Mouse (Mus musculus): ENCODE measurements around the gene Adh1. TPM values are rescaled to one million over a fixed set of nuclear protein-coding genes. Genes with fewer than 3 reads are reported as not detected.

Gene Adh1
- total RNA-seq, 2 experiments from 2014 or later = 25.2 to 50.3 TPM

DNA sequence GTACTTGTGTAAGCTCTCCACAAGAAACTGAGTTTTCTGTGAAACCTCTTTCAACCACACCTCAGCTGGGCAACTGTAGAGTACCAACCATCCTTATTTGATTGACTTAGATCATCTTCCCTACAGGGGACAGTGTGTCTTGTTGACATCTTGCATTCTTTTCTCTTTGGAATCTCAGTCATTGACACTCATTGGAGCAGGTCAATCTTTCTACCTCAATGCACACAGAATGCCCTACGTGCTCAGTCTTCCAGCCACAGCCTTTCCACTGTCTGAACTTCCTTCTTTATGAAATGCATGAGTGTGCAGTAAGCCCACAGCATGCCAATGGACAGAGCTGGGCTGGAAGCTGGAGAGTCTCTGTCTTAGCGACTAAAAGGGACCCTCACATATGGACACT, 29.9 kb downstream of the Adh1 start:
- DNase-seq = no peak

- no peak for DNase-seq
Measured at GRCm38 (mm10) chr3:138291529-138292117, 30.8 kb downstream of the Adh1 start.

DNA sequence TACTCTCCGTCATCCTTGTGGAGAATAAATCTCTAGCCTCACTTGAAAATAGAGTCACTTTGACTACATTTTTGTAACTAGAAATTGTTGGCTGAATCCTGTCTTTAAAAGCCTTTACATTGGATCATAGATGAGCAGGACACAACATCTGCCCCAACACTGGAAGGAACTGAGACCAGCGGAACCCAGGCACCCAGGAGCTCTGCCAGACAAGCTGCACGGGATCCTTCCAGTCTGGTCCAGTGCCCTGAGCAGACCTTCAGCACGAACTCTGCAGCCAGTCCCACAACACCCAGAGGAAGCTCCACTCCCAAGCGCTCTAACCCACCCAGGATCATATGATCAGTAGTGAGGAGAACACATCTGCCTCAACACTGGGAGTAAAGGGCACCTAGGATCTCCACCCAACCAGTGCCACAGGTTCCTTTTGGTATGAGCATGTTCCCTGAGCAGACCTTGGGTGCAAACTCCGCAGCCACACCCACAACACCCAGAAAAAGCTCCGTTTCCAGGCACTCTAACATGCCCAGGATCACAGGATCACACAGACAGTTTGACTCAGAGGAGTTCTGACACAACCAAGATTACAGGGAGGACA, 32.6 kb downstream of the Adh1 start:
- no peak for DNase-seq

DNA sequence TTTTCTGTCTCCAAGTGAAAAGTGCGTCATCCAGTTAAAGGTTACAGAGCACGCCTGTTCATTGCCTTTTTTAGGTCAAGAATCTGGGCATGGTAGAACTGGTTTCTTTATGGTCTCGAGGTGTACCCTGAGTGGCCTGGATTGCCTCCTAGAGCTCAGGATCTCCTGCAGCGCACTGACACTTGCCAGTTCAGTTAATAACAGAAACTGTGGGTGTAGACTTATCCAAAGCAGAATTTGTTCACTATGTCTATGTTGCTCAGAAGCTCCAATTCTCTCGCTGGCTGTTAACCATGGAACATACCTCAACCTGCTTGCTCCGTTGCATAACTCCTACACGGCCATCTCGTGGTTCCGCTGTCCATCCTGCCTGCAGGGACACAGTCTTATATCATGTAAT, 39.3 kb downstream of the Adh1 start:
- DNase-seq = no peak

- DNase-seq = no peak
Measured at GRCm38 (mm10) chr3:138302676-138303075, 41.9 kb downstream of the Adh1 start.

DNA sequence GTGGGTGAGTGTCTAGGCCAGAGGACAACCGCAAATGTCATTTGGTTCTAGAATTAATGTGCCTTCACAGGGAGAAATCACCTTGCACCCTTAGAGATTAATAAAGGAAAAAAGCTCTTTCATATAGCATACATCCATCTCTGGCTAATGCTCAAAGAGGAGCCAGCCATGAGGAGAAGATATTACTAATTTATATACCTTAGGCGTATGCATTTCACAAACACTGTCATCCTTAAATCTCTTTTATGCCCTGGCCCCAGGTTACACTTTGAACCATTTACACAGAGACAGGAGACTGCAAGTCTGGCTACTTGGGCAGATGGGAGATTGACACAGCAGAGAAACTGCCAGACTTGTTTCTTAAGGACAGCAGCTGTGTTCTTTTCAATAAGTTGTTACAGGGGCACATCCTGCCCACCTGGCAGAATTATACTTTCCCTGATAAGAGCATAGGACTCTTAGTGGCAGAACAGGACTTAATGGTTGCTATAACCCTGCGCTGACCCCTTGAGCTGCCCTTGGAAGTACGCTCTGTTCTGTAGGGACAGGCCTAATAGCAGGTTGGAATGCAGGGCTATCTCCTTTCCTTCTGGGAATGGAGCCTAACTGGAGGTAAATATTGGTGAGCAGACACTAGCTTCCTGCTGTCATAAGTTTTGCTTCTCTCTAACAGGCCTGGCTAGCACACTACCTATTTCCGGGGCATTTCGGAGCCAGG, 43.1 kb downstream of the Adh1 start:
- DNase-seq = peak; percentile 63

DNA sequence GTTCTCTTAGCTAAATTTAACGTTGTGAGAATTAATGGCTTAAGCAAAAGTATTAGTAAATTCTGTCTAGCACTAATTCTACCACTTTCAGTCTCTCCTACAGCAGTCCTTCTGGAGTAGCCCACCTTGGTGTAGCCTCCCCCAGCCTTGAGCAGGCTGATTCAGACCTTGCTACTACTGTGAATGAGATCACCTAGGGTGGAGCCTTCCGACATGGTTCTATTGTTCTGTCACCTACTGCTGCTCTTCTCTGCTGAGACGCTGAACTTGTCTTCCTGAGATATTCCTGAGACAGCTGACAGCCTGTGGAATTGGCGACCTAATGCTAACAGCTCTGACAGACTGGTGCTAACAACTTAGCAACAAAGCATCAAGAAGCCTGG, 43.7 kb downstream of the Adh1 start:
- DNase-seq = no peak

DNA sequence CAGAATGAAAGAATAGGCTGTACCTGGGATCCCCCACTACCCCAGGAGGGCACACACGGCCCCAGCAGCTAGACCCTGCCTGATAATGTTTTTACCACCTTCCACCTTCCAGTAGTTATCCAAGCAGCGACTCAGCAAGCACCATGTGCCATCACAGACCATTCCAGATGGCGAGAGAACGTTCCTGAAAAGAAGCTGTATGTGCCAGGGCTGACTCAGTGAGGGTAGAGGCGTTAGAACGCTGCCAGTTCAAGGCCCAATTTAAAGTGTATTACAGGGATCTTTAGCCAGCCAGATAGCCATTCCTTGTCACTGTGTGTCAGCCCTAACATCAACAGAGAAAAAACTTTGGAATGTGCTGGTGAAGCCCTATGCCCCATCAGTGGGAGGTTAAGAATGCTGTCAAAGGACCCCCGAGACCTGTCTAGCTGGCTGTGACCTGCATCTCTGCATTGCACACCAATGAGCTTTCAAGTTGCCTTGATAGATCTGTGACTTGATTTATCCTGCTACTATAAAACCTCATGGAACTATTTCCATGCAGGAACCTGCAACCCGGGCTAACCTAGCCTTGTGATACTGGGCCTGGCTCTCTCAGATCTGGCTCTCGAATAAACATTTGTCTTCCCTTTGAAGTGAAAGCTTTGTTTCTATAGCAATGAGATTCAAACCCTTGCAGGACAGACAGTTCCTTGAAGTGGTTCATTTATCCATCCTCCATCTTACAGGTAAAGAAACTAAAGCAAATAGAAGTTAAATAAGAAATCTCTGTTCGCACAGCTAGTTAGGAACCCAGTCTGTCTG, 44.9 kb downstream of the Adh1 start:
- no peak for DNase-seq

DNA sequence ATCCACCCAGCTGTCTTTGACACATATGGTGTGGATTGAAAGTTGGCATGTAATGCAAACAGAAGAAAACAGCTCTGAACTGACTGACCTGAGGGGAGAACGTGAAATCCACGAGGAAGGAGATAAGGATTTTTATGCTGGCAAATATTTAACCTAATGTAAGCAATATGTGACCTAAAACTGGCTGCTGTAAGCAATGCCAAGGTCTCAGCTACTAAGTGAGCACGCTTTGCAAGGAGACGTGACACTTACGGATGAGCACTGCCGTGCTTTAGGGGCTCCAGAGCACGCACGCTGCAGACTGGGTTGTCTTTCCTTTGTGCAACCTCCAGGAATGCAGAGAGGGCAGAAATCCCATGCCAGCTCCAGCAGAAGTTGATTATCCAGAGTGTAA, 45.5 kb downstream of the Adh1 start:
- DNase-seq = no peak

GRCm38 (mm10) chr3:138309910-138310309, 49.1 kb downstream of the Adh1 start:
- DNase-seq = no peak

- no peak for DNase-seq
Measured at GRCm38 (mm10) chr3:138311015-138311414, 50.2 kb downstream of the Adh1 start.

DNA sequence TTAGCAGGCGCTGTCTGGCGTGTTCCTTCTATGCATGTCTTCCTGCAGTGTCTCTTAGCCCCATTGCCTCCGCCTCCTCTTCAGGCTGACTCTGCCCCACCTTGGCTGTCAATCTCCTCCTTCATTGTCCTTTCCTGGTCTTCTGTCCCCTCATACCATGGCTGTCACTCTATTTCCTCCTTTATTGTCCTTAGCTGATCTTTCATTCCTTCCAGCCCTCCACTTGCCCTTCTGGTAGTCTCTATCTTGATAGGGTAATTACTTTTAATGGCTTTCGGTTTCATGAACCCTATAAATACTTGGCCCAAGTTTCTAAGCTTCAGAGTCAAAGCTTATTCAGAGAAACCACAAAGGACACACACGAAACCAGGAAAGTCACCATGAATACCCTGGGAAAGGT, 52.2 kb downstream of the Adh1 start, which contains the start of gene Adh6a:
TSS of gene Adh6a (plus strand) at position 322 of the 400 bp plus-strand sequence.
- no peak for DNase-seq

DNA sequence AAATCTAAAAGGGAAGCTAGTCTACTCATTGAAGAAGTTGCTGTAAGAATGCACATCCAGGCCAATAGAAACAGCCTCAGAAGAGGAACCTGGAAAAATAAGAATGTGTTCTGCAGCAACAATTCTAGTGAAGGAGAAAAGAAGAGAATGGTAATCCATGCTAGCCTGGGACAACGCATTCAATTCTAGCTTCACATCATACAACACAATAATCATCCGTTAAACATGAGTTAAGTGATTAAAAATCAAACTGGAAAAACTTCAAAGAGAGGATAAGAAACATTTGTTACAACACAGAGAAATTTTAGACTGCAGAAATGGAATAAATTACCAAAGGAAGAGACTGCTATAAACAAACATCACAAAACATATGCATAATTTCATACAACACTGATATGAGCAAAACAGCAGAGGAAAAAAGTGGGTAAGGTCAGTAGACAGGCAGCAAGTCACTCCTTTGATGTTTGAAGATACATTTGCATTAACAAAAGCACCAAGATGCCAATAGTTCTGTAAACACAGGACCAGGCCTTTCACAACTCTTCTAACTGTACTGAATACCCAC, 56.2 kb downstream of the Adh1 start:
- no peak for DNase-seq

GRCm38 (mm10) chr3:138325001-138325400, 64.2 kb downstream of the Adh1 start:
- DNase-seq = no peak

GRCm38 (mm10) chr3:138325466-138325865, 64.7 kb downstream of the Adh1 start:
- no peak for DNase-seq

DNA sequence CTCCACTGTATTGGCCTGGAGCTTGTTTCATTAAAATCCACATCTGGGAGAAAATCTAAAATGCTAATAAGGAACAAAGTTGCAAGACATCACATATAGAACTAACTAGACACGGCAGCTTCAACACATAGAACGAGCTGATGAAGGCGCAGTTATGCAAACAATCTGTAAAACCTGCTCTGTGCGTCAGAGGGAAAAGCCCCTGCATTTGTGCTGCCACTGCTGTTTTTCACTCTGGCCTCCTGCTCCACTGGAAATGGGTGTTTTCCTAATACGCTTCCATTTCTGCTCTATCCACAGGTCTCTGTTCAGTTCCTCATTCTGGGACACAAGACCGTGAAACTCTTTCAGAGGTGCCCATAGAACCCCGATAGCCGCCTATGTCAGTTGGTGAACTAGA, 73.1 kb downstream of the Adh1 start:
- DNase-seq = no peak

DNA sequence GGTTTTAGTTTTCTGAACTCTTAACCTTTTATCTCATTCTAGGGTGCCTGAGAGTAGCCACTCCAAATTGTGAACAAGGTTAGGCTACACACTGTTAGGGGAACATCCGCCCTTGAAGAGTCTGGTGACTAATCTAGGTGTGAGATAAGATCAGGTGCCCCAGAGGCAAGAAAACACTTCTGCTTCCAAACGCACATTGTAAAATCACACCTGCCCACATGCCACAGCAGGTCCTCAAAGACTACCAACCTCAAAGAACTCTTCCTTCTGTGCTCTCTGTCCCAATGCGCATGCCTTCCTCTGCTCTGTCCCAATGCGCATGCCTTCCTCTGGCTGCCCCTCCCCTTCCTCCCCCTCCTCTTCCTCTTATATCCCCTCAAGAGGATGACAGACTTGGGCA, 73.5 kb downstream of the Adh1 start:
- DNase-seq = no peak

DNA sequence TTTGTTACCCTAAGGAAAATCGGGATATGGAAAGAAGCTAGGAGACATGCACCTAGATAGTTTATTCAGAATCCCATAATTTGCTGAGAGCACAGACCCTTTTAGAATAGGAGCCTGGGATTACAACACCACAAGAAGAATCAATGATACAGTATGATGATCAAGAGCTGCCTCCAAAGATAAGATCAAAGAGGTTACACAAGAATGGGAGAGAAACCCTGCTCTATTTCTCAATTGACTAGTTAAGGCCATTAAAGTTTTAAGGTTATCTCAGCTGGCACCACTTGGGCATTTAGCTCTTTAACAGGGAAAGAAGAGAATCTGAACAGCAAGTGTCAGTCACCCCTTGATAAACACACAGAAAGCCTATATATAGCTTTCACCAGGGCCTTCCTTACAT, 74.8 kb downstream of the Adh1 start:
- DNase-seq = no peak

- DNase-seq = no peak
Measured at GRCm38 (mm10) chr3:138336104-138336754, 75.4 kb downstream of the Adh1 start.
